Mouse (Mus musculus): ENCODE data around the gene Rad54l2.

DNA sequence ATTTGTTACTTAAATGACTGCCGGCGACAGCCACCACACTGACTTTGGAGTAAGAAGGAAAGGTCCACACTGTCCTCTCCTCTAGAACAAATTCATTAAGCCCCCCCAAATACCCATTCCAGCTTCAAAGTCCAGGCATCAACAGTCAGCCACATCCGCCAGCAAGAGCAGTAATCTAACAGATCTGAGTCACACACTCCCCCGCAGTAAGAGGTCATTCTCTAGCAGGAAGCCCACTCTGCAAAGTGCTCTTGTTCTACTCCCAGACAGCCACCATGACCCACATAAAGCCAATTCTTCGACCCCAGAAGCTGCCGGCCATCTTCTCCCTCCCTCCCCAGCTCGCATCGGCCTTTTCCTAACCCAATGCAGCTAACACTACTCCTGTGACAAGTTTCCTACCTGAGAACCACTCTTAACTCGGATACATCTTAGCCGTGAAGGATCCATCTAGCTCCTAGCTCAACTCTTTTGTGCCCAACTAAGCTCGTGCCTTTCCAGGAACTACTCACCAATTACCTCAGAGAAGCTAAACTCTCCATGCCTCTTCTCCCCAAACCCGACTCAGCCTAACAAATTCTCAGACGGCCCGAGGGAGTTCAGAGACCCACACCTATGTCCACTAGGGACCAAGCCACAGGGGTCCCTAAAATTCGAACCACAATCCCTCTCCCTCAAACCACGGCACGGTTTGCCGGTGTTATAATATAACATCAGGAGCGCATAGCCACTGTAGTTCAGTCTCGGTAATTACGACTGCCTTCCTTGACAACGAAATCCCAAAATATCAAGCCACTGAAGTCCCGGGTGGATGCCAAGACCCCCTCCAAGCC, 799 bp downstream of the Rad54l2 start:
- TF ChIP-seq CTCF (IDR thresholded peaks at IDR 0.05) (no peak), POLR2A (IDR thresholded peaks at IDR 0.05; ENCODE audit: insufficient read depth, low read depth, low read length) (no peak), EP300 (IDR thresholded peaks at IDR 0.05; ENCODE audit: insufficient read depth, low read depth, low read length) (no peak)

Data from heart, adult 2 months (tissue).